Mouse (Mus musculus): Measurements from ENCODE around the gene Sub1.

Gene Sub1

DNA sequence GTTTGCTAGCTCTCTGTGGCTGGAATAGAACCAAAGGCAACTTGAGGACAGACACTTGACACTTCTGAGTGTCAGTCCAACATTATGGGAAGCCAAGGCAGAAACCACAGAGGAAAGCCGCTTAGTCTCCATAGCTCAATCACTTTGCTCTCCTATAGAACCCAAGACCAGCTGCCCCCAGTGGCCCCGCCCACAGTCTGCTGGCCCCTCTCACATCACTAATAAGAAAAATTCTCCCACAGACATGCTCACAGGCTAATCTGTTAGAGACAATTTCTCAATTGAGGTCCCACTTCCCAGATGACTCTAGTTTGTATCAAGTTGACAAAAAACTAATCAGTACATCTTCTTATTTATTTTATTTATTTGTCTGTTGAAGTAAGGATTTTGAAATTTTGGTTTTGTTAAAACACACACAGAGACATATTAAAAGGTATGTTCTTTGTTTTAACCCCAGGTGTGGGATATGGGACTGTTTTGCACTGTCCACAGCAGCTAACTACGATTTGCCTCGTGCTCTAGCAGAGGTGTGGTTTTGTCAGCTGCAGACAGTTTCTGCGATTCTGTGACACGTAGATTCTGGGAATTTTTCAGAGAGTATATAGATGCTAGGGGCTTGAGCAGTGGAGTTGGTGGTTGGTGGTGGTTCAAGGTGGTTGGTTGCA lies 16.9 kb upstream of the Sub1 start:
- in situ Hi-C loops (cut with MboI), result no loop called here

DNA sequence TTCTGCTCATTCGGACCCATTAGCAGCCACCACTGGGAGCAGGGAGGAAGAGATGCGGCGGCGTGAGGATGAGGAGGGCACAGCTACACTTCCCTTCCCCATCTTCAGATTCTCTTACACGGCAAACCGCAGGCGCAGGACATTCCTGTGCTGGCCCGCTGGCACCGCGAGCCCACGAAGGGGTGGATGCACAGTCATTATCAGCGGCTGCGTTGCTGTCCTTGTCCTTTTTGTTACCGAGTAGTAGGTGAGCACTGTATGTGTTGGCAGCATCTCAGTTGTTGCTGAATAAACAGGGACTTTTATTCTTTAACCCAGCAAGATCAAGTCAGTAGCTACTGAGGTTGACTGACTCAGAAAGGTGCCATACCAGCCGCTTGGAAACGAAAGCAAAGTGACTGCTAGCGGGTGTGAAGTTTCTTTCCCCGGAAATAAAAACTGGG lies 13.8 kb upstream of the Sub1 start:
- in situ Hi-C loops (cut with MboI), result no loop called here

DNA sequence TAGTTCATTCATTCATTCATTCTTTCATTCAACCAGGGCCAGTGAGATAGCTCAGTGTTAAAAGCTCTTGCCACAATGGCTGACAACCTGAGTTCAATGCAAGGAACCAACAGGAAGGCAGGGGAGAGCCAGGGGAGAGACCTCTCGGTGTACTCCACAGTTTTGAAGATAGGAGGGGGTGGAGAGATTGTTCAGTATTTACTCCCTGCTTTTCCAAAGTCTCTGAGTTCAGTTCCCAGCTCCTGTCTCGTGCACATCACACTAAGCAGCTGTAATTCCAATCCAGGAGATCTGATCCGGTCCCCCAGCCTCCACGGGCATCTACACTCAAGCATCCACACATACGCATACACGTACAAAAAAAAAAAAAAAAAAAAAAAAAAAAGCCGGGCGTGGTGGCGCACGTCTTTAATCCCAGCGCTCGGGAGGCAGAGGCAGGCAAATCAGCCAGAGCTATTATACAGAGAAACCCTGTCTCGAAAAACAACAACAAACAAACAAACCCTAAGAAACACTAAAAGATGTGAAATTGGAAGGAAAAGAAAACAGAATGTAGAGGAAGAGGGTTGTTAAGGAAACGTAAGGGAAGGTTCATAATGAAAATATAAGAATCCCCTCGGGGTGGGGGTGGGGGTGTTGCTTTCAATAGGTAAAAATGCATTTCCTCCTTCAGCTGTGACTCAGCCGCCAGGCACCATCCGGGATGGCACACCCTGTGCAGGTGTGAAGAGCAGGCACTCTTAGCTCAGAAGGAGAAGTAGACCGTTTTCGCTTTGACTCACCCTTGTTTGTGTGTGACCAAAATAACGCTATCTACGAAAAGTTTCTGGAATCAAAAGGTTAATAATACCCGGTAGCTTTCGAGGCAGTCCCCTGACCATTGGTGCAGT lies 13.2 kb upstream of the Sub1 start:
- in situ Hi-C loops (cut with MboI), result no loop called here

DNA sequence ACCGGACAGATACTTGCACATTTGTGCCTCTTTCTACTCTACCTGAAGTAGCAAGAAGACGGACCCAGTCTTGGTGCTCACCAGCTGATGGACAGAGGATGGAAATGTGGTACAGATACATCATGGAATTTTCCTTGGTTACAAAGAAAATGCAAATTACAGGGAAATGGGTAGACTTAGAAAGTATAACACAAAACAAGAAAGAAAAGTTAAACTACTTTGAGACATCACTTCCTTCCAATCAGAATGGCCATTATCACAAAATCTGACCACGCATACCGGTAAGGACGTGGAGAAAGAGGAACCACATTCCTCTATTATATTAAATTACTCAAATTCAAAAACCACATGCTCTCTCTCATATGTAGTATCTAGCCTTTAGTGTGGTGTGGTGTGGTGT lies 12.1 kb upstream of the Sub1 start:
- in situ Hi-C loops (cut with MboI), result no loop called here

DNA sequence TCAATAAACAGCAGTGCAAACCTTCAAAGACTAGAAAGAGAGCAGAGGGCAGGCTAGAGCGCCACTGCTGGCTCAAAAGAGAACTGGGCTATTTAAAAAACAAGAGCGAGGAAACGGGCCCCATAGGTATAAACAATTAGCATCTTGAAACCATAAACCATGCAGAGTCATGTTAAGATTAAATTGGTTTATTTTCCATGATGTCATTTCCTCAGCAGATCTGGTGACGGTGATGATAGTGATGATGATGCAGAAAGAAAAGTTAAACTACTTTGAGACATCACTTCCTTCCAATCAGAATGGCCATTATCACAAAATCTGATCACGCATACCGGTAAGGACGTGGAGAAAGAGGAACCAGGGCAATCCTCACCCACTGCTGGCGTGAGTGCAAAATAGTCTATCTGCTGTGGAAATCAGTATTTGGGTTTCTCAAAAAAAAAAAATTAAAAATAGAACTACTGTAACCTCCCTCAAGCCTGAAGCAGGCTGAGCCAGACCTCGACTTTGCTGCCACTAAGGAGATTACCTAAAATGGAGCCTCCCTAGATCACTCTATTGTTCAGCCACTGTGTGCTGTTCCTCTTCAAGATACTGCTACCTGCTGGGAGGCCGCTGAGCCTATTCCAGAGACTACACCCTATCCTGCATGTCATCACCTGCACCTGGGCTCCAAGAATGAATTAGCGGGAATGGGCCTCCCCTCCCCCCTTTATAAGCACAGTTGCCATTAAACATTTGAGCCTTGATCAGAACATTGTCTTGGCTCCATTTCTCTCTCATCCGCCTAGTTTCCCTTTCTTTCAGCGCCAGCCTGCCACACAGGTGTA lies 11.4 kb upstream of the Sub1 start:
- in situ Hi-C loops (cut with MboI), result no loop called here

DNA sequence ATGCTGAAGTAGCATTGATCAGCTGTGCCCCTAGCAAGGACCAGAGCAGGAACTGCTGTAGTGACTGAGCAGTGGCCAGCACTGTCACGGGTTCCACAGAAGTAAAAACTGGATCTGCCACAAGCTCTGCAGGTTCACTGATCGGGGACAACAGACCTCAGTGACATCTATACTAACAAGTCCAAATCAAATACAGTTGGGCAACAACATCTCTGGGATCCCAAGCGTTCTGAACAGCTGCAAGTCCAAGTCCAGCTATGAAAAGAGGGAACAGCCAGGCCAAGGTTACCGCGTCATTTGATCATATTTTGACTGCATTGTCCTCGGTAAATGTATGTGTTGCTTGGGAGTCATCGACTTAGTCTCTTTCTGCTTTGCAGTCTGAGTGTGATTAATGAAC lies 10.6 kb upstream of the Sub1 start:
- in situ Hi-C loops (cut with MboI), result no loop called here

DNA sequence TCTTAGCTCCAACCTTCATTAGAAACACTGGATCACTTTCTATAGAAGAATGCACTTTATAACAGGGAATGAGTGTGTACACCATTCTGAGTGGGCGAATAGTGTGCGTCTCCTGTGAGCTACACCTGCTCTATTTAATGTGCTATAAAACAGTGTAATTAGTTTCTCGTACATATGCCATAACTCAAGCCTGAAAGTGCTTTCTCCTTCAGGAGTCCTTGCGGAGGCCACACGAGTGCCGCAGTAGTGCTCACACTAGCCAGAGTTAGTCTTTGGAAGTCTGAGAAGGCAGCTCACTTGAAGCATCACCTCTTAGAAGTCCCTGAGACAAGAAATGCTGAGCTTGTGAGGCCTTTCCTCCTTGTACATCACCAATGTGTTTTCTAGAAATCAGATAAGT lies 9.4 kb upstream of the Sub1 start:
- in situ Hi-C loops (cut with MboI), result no loop called here

DNA sequence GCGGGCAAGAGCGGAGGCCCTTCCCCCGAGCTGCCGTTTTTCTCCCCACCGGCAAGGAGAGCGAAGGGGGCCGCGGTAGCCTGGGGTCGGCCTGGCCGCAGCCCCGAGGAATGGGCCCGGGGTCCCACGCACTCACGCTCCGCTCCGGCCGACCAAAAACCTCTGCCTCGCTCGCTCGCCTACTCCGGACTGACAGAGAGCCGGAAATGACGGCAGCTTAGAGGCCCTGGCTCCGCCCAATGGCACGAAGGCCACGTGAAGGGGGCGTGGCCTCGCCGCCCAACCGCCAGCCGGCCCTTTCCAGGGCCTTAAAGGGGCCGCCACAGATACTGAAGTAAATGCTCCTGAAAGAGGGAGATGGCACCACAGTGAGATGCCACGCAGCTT lies 975 bp downstream of the Sub1 start:
- in situ Hi-C loops (cut with MboI), result no loop called here

DNA sequence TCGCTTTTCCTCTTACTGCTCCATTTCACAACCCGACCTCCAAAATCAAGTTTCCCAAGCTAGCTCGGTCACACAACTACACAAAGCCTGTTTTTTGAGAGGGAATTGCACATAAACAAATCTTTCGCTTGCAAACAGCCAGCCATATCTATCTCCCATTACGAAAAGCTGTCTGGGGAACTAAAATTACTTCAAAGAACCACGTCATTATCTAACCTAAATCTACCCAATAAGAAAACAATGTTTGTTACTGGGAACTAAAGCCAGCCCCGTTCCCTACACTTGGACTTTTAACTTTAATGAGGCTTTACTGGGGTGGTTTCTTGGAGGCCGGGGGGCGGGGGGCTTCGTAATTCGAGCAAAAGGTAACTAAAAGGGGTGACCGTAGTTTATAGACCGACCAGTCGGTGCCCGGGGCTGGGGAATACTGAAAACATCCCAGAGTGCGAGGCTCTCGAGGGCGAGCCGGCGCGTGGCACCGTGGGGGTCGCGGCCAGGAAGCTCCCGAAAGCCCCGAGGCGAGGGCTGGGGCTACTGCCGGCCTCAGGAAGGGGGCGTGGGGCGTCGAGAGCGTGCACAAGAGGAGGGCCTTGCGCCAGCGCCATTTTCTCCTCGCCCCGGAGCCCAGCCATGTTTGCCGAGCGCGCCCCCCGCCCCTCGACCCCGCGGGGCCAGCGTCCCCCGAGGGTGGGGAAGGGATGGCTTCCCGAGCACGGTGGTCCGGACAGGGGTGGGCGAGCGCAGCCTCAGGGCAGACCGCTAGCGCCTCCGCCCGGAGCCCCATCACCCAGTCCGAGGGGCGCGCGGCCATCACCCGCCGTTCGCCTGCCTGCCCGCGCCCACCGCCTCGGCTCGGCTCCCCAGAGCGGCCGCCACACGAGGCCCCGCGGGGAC lies 1.6 kb downstream of the Sub1 start:
- in situ Hi-C loops (cut with MboI), result no loop called here

DNA sequence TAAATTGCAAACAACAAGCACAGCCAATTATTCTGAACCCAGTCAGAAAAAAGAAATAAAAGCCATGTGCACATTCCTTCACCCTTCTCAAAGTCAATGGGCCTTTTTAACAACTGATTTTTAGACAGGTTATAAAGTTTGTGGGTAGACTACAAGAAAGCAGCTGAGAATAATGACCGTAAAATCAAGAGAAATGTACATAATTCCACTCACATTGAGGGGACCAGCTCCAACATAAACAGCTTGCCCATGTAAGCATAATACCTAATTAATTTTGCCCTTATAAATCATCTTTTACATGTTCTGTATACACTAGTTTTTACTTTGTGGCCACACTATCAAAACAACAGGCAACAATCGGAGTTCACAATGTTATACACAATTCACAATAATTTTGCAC lies 2.8 kb downstream of the Sub1 start:
- in situ Hi-C loops (cut with MboI), result no loop called here

DNA sequence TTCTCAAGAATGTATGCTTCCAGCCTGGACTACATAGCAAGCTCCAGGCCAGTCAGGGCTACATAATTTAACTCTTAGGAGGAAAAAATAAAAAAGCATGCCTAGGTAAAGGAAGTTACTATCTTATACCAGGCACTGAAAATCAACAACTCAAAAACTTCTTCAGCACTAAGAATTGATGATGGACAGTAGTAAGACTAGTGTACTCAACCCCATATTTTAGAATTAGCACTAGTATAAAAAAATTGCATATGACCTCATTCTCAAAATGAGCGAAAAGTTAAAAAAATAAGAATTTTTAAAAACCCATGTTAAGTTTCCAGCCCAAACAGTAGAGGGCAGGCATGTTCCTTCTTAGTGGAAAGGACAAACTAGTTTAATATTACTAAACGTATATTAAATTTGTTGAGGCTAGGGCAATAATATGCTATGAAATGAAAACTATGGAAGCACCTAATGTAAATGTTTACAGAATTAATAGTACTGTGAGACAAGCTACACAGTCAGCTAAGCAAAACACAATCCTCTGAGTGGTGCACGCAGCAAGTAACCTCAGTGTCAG lies 5.2 kb downstream of the Sub1 start:
- in situ Hi-C loops (cut with MboI), result no loop called here

DNA sequence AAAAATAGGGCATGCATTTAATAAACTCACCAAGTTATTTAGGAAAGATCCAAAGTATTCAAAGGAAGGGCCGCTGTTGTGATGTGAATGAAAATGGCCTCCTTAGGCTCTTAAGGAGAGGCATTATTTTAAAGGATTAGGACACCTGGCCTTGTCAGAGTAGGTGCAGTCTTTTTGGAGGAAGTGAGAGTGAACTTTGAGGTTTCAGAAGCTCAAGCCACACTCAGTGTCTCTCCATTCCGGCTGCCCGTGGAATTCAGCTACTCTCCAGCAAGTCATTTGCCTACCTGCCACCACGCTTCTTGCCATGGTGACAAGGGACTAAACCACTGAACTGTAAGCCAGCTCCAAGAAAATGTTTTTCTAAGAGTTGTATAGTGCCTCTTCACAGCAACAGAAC lies 8.2 kb downstream of the Sub1 start:
- in situ Hi-C loops (cut with MboI), result loop anchor here (5.0 kb wide), 1 partner anchor 49 kb away; no protein-coding TSS in a partner anchor

DNA sequence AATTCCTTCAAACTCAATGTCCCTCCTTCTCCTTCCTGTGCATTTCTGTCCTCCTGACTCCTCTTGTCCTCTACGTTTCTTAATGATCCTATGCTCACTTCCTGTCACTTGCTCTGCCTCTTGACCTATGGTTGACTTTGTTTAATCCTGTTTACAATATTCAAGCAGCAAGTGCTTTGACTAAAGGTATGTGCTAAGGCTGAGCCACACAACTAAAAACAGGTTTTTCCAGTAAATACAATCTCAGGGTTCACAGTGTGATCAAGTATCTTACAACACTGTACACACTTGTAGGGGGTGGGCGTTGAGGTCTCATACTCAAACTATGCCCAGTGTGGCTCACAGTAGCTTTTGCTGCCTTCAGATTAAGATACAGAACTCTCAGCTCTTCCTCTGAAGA lies 8.9 kb downstream of the Sub1 start:
- in situ Hi-C loops (cut with MboI), result loop anchor here (5.0 kb wide), 1 partner anchor 49 kb away; no protein-coding TSS in a partner anchor

DNA sequence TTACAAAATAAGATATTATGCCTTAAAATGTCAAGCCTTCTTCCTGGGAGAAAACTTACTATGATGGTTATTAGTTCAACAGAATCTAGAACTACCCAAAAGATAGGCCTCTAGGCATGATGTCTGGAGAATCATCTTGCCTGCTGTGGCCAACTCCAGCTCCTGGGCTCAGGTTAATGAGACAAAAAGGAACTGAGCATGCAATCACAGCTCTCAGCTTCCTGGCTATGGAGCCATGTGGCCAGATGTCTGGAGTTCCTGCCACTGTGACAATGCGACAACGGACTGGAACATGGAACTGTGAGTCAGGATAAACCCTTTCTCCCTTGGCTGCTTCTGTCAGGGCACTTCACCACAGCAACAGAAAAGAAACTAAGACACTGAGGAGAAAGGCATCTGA lies 14.8 kb downstream of the Sub1 start:
- in situ Hi-C loops (cut with MboI), result no loop called here

DNA sequence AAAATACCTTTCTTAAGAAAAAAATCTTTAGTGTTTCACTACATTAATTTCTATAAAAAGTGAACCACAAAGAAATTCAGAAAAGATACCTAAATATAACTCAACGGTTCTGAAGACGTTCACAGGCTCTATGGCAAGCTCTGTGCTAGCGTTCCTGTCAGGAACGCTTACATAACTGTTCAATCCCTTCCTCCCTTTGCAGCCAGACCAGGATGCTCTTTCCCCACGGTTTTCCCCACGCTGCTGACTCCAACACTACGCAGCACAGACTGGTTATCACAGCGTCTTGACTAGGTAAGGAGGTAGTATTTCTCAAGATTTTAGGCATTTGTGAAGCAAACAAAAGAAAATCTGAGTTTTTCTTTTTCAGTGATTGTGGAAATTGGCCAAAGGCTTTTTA lies 15.3 kb downstream of the Sub1 start:
- in situ Hi-C loops (cut with MboI), result no loop called here

DNA sequence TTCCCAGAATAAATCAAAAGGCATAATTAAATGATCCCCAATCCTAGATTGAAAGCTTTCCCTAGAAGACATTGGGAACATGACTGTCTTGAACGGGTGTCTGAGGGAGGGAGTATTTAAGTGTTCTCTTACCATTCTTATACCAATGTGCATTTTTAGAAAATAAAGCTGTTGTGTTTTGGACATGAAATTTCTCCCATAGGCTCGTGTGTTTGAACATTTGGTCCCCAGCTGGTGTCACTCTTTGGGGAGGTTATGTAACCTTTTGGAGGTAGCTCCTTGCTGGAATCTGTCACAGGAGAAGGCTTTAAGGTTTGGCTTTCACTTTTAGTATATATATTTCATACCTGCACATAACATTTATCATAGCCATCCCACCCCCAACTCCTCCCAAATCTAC lies 18.6 kb downstream of the Sub1 start:
- in situ Hi-C loops (cut with MboI), result loop anchor here (10.0 kb wide), 1 partner anchor 107 kb away; no protein-coding TSS in a partner anchor

DNA sequence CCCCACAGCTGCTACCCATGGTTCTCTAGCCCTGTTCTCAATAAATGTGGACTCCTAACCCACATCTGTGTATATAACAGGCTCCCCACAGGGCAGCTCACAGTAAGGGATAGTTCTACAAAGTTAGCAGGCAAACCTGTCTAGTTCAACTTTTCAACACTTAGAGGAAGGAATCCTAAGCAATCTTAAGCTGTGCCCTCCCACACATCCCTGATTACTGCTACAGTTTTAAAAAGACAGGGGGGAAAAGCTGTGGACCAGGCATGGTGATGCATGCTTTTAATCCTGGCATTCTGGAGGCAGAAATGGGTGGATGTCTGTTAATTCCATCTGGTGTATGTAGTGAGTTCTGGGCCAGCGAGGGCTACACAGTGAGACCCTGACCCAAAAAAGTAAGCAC lies 19.7 kb downstream of the Sub1 start:
- in situ Hi-C loops (cut with MboI), result loop anchor here (10.0 kb wide), 1 partner anchor 108 kb away; no protein-coding TSS in a partner anchor

DNA sequence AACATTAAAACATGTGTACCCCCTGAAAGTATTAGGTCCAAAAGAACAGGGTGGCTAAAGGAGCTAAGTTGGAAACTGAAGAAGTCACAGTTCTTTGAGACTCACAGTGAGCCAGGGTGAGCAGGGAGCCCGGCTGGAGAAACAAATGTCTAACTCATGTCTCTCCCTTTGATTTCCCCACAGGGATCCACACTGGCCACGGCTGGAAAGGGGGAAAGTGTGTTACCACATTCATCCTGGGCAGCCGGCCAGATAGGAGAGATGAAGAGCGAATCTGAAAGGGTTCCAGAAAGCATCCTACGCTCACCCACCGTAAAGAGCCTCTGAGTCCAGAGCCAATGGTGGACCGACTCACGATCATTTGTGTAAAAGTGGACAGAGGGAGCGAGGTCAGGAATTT lies 20.9 kb downstream of the Sub1 start:
- in situ Hi-C loops (cut with MboI), result loop anchor here (10.0 kb wide), 1 partner anchor 109 kb away; no protein-coding TSS in a partner anchor

DNA sequence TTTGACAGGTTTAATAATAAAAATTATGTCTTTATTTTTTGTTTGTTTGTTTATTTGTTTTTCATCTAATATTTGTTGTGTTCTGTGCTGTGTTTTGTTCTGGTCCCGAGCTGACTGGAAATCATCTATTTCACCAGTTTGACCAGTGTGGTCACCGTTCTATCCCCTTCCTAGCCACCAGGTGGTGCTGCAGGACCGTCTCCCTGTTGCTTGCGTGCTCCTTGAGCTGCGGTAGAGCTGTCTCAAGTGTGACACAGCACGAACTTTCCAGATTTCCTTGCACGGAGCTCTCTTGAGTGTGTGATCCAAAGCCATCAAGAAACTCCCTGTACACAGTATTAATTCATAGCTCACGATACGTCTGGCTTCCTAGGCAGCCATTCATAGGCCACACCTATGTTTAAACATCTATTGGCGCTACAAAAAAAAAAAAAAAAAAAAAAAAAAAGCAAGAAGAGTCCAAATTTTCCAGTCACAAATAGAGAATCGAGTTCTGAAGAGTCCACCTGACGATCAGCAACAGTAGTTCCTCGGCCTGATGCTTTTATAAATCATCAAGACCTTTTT lies 24.8 kb downstream of the Sub1 start:
- in situ Hi-C loops (cut with MboI), result loop anchor here (10.0 to 25.0 kb wide), 2 partner anchors 113 to 840 kb away; partner anchors contain the start of genes 6030458C11Rik and Drosha

DNA sequence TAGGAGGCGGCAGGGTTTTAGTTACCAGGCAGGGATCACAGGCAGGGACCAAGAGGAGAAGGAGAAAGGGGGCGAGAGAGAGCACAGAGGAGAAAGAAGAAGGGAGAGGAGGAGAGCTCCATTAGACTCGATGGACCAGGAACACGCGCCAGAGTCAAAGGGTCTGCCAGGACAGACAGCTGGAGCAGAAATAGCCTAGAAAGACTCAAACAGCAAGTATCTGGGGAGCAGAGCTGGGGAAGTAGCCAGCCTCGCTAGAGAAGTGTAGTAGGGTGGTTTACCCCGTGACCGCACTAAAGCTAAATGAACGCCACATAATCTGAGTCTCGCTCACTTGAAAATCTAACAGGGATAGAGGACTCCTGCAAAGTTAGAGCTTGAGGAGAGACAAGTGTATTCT lies 26.2 kb downstream of the Sub1 start:
- in situ Hi-C loops (cut with MboI), result loop anchor here (10.0 to 25.0 kb wide), 2 partner anchors 114 to 842 kb away; partner anchors contain the start of genes 6030458C11Rik and Drosha
